Mouse (Mus musculus) liver, embryonic 14.5 days (tissue): Measurements from ENCODE around the gene Fbxo42.
"Not testable (repeated sequence)": the region's sequence is repeated elsewhere in the genome, so short reads cannot be mapped to it uniquely, and the experiment has no call there.

Experiments
- CTCF ChIP-seq: IDR thresholded peaks from 2 replicates; pipeline ENCODE4 v1.5.1; 2016; ENCODE audit warnings: antibody characterized with exemption, low read depth, control low read depth
- EP300 ChIP-seq: IDR thresholded peaks from 2 replicates; pipeline ENCODE4 v1.6.1; 2016; ENCODE audit warnings: antibody characterized with exemption, low read depth

DNA sequence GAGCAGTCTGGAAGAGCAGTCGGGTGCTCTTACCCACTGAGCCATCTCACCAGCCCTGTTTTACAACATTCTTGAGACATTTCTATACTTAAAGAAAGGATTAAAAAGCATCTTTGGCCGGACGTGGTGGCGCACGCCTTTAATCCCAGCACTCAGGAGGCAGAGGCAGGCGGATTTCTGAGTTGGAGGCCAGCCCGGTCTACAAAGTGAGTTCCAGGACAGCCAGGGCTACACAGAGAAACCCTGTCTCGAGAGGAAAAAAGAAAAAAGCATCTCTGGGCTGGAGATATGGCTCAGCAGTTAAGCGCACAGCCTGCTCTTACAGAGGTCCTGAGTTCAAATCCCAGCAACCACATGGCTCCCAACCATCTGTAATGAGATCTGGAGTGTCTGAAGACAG lies 7.4 kb upstream of the Fbxo42 start:
- not testable (repeated sequence) for TF ChIP-seq EP300, CTCF
